Mouse (Mus musculus): ENCODE measurements at regions not wholly inside any gene's neighbourhood (a gene's known extent, or its start where the extent isn't known, plus 50 kb on each side); places are given as distances from the start of the nearest gene placed in this dataset.
"Not testable (repeated sequence)": the region's sequence is repeated elsewhere in the genome, so short reads cannot be mapped to it uniquely, and the experiment has no call there.

- not testable (repeated sequence) for DNase-seq (ENCODE audit: extremely low spot score in 1 of 2, low spot score in 1 of 2)
These were observed 194.2 kb upstream of the Spin1 start for GRCm38 (mm10) chr13:50906431-50906830.

GRCm38 (mm10) chr13:50906910-50907309, 193.8 kb upstream of the Spin1 start:
- DNase-seq (ENCODE audit: extremely low spot score in 1 of 2, low spot score in 1 of 2) = no peak

GRCm38 (mm10) chr13:50912776-50913175, 187.9 kb upstream of the Spin1 start:
- not testable (repeated sequence) for DNase-seq (ENCODE audit: extremely low spot score in 1 of 2, low spot score in 1 of 2)

GRCm38 (mm10) chr13:50934017-50934416, 166.7 kb upstream of the Spin1 start:
- not testable (repeated sequence) for DNase-seq (ENCODE audit: extremely low spot score in 1 of 2, low spot score in 1 of 2)

GRCm38 (mm10) chr13:50942561-50942960, 158.1 kb upstream of the Spin1 start:
- no peak for DNase-seq (ENCODE audit: extremely low spot score in 1 of 2, low spot score in 1 of 2)

GRCm38 (mm10) chr13:50949545-50950226, 151.0 kb upstream of the Spin1 start:
- peak; percentile 69 to 96 for DNase-seq (ENCODE audit: extremely low spot score in 1 of 2, low spot score in 1 of 2)

GRCm38 (mm10) chr13:50954671-50955070, 146.0 kb upstream of the Spin1 start:
- no peak for DNase-seq (ENCODE audit: extremely low spot score in 1 of 2, low spot score in 1 of 2)

- no peak for DNase-seq (ENCODE audit: extremely low spot score in 1 of 2, low spot score in 1 of 2)
These were observed 142.4 kb upstream of the Spin1 start for GRCm38 (mm10) chr13:50958051-50958883.

- peak in 1 of 2 experiments; percentile 15 for DNase-seq (ENCODE audit: extremely low spot score in 1 of 2, low spot score in 1 of 2)
These were observed 139.8 kb upstream of the Spin1 start for GRCm38 (mm10) chr13:50960909-50961308.

- DNase-seq (ENCODE audit: extremely low spot score in 1 of 2, low spot score in 1 of 2) = peak in 1 of 2 experiments; percentile 23
These were observed 136.6 kb upstream of the Spin1 start for GRCm38 (mm10) chr13:50964070-50964469.

- DNase-seq (ENCODE audit: extremely low spot score in 1 of 2, low spot score in 1 of 2) = not testable (repeated sequence)
These were observed 135.6 kb upstream of the Spin1 start for GRCm38 (mm10) chr13:50965041-50965440.

- no peak for DNase-seq (ENCODE audit: extremely low spot score in 1 of 2, low spot score in 1 of 2)
These were observed 135.0 kb upstream of the Spin1 start for GRCm38 (mm10) chr13:50965678-50966077.

- DNase-seq (ENCODE audit: extremely low spot score in 1 of 2, low spot score in 1 of 2) = no peak
These were observed 133.9 kb upstream of the Spin1 start for GRCm38 (mm10) chr13:50966826-50967225.

GRCm38 (mm10) chr13:50973379-50973778, 127.3 kb upstream of the Spin1 start:
- no peak for DNase-seq (ENCODE audit: extremely low spot score in 1 of 2, low spot score in 1 of 2)

GRCm38 (mm10) chr13:50975306-50975920, 125.3 kb upstream of the Spin1 start:
- DNase-seq (ENCODE audit: extremely low spot score in 1 of 2, low spot score in 1 of 2) = no peak

GRCm38 (mm10) chr13:50982005-50982404, 118.7 kb upstream of the Spin1 start:
- DNase-seq (ENCODE audit: extremely low spot score in 1 of 2, low spot score in 1 of 2) = no peak

GRCm38 (mm10) chr13:50982990-50983389, 117.7 kb upstream of the Spin1 start:
- no peak for DNase-seq (ENCODE audit: extremely low spot score in 1 of 2, low spot score in 1 of 2)

GRCm38 (mm10) chr13:50991726-50992432, 108.8 kb upstream of the Spin1 start:
- DNase-seq (ENCODE audit: extremely low spot score in 1 of 2, low spot score in 1 of 2) = no peak

GRCm38 (mm10) chr13:50999738-51000137, 100.9 kb upstream of the Spin1 start:
- DNase-seq (ENCODE audit: extremely low spot score in 1 of 2, low spot score in 1 of 2) = no peak

GRCm38 (mm10) chr13:51004827-51005226, 95.9 kb upstream of the Spin1 start:
- DNase-seq (ENCODE audit: extremely low spot score in 1 of 2, low spot score in 1 of 2) = no peak

GRCm38 (mm10) chr13:51010736-51011135, 89.9 kb upstream of the Spin1 start:
- DNase-seq (ENCODE audit: extremely low spot score in 1 of 2, low spot score in 1 of 2) = no peak
